Mouse (Mus musculus): ENCODE measurements around the gene Mast1.

DNA sequence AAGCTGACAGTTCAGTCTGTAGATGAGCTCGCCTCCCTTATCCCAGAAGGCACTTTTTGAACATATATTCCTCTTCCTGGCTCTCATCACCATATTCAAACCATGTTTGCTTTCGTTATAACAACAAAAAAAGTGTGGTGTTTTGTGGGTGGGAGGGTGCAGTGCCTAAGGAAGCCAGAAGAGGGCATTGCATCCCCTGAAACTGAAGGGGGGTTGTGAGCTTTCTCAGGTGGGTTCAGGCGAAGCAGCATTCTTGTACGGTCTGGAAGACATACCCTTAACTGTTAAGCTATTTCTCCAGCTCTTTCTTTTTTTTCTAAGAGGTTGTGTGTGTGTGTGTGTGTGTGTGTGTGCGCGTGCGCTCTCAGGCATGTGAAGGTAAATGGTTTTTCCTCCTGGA lies 38.3 kb upstream of the Mast1 start:
- TF ChIP-seq POLR2A (IDR thresholded peaks at IDR 0.05; ENCODE audit: borderline replicate concordance, extremely low read depth, insufficient read depth, insufficient read length, poor library complexity, severe bottlenecking), result no peak
- TF ChIP-seq CTCF (IDR thresholded peaks at IDR 0.05; ENCODE audit: borderline replicate concordance, extremely low read depth, insufficient read depth, insufficient read length), result peak; percentile 80
